Mouse (Mus musculus) urinary bladder, postnatal 25 days (tissue): ENCODE measurements at regions not wholly inside any gene's neighbourhood (a gene's known extent, or its start where the extent isn't known, plus 50 kb on each side); places are given as distances from the start of the nearest gene placed in this dataset.

ENCODE experiments used
- DNase-seq: peaks from one replicate; pipeline ENCODE4 v3.0.0; 2022; ENCODE audit warnings: low spot score

DNA sequence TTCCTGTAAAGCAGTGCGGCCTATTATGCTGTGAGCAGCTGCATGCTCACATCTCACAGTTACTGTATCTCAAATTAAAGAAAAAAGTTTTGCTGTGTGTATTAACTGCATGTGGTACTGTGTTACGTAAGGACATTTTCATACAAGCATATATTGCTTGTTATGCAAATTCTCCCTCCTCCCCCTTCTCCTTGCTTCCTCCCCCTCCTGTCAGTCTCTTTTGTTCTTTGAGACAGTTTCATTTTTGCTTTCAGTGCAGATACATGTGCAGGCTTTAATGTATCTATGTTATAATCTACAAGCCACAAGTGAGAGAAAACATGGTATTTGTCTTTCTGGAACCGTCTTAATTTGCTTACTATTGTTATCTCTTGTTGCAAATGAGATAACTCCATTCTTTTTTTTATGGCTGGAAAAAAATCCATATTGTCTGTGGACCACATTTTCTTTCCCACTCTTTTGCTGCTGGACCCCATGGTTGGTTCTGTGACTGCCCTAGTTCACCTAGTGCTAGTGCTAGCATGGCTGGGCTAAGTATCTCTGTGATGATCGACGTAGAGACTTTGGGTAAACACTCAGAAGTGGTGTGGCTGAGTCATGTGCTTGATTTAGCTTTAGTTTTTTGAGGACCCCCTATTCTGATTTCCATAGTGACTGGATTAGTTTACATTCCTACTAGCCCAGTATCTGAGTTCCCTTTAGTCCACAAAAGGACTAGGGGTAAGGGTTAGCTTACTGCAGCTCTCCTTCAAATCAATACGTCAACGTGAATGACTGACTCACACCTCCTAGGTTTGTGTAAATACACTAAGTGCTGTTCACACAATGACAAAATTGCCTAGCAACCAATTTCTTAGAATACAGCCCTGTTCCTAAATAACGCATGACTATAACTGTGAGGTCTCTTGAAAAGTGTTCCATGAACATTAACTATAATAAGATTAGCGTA, 158.1 kb downstream of the Icos start:
- DNase-seq, result no peak

DNA sequence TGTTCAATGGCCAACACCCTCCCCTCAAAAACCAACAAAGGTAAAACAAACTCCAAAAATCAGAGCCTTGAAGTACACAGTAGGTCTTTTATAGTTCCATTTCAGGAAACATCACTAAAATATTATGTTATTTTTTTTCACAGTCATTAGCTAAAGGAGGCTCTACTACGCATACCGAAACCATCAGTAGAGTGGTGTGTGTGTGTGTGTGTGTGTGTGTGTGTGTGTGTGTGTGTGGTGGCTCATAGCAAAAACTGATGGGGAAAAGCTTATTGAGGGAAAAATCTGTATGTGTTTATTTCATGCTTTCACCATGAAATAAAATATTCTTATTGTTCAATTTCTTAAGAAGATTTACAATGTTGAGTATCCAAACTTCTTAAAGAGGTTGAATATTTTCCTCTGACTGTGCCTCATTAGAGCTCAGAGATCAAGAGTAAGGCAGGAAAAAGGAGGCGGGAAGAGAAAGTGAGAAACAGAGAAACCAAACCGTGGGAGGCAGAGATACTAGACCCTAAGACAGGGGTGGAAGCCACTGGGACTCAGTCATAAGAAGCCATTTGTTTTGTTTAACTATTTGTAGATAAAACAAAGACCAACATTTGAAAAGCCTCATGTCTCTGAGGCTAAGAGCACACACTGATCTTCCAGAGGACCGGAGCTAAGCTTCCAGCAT, 159.6 kb downstream of the Icos start:
- no peak for DNase-seq

GRCm38 (mm10) chr1:61137954-61138353, 160.2 kb downstream of the Icos start:
- no peak for DNase-seq

DNA sequence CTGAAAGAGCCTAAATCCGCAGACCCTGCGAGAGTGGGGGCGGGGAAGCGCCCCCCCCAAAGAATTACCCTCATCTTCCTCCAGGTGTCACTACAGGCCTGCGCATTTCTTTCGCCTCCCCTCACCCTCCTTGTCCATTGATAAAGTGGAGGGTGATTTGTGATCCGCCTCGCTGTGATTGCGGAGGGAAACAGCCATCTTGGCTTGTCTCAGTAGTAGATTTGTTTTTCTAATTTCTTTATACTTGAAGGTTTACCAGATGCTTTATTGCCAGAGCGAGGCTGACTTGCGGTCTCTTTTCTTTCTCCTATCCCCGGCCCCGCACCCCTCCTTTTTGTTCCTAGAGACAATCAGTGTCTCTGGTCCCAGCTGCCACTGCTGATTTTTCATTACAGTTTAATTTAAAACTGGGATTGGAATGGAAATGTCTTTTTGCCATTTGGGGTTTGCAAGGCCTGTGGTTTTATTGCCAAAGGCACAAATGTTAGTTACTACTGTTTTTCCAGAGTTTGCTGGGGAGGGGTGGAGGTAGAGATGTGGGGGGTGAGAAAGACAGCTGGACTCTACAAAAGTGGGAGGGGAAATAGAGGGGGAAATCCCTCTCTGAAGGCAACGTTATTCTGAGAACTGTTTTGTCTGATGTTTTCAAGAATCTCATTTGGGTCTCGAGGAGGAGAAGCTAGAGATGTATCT, 161.7 kb downstream of the Icos start:
- no peak for DNase-seq

DNA sequence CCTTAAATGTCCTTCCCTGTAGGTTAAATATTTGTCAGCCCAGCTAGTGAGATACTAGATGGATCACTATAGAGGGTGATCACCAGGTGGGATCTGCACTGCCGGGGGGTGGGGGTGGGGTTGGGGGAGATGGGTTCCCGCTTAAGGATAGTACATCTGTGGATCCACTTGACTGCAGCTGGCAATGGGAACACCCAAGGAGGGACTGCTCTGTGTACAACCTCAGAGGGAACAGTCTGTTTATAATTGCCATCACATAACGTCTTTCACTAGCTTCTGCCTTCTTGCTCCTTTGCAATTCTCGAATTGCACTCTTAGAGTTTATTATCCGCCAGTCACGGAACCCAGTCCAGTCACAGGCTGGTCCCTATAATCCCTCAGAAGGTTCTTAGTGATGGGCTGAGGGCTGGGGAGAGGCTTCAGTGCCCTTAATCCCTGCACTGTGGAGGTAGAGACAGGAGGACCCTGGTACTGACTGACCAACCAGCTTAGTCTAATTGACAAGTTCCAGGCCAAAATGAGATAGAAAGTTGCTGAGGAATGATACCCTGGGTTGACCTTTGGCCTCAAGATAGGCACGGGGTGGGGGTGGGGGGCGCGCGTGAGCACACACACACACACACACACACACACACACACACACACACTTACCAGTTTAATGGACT, 162.4 kb downstream of the Icos start:
- no peak for DNase-seq

- no peak for DNase-seq
Measured at GRCm38 (mm10) chr1:61140870-61141591, 163.3 kb downstream of the Icos start.

DNA sequence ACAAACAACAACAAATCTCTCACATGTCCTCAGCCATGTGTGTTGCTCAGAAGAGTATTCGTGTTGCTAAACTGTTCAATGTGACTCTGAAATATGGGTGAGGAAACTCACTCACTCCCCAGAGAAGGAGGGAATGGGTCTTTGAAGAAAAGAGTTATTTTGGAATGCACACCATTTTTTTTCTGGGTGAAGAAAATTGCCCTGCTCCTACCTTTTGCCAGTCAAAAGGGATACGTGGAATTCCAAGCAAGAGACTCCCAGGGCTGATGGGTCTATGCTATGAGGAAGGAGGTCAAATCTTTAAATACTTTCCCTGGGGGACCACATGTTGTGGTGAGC, 163.8 kb downstream of the Icos start:
- DNase-seq, result no peak

- no peak for DNase-seq
Measured at GRCm38 (mm10) chr1:61141952-61142351, 164.2 kb downstream of the Icos start.

DNA sequence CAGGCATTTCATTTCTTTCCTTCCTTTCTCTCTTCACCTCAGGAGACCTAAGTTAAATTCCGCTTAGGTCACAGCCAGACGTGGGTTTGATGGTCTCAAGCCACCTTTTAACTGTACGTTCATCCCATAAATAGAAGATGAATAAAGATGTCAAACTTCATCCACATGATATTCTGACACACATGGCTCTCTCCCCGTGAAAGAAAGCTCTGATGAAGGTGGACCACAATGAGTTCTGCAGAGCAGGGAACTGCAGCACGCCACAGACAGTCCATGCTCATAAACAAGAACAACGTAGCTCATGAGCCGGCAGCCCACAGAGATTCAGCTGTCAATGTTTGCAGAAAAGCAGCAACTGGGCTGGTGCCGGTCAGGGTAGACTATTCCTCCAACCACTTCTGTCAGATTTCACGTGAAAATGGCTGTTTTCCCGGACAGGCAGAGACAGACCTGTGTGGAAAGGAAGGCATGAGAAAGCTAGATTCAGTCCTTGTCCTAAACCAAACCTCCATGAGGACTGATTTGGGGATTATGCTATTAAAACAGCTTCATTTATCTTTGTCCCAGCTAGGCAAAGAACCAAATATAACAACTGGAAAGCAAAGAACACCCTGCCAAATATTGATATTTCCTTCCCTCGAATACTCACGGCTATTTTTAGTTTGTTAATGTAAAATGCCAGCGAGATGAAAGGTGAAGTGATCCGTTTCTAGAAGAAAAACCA, 165.5 kb downstream of the Icos start:
- no peak for DNase-seq

GRCm38 (mm10) chr1:61143754-61144066, 166.0 kb downstream of the Icos start:
- no peak for DNase-seq

- DNase-seq, result no peak
Measured at GRCm38 (mm10) chr1:61145013-61145412, 167.3 kb downstream of the Icos start.

DNA sequence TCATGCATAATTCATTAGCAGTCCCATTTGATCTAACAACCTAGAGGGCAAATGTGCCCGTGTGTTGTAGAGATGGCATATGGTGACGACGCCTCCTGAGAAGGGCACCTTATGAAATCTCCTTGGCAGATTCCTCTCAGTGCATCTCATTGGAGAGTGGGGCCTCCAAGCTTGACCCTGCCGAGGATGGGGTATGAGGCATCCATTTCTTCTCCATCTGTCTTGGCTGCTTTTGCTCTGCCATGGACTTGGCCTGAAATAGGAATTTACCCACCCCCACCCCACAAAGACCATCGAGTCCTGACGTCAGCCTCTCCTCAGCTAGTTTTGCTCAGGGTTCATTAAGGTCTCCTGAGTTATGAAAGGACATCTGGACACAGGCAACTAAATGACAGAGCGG, 167.8 kb downstream of the Icos start:
- no peak for DNase-seq

DNA sequence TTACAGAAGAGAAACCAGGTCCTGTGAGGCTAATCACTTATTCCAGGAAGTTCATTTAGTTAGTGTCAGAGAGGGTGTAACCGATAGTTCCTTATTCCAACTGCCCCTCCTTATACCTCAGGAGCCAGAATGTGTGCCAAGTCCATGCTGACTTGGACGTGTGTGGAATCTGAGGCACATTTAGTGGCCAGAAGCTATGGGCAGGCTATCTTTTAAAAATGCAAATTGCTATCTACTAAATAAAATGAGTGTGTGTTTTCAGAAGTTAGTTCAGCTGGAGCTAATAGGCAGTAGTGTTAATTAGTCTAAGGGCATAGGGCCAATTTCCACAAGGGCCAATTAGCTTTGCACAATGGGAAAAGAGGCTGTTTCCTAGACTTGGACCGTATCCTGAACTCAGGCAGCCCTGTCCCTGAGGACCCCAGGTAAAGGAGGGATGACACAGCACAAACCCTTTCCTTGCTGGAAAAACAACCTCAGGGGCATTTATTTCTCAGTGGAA, 168.5 kb downstream of the Icos start:
- no peak for DNase-seq

GRCm38 (mm10) chr1:61151742-61152141, 174.0 kb downstream of the Icos start:
- no peak for DNase-seq

DNA sequence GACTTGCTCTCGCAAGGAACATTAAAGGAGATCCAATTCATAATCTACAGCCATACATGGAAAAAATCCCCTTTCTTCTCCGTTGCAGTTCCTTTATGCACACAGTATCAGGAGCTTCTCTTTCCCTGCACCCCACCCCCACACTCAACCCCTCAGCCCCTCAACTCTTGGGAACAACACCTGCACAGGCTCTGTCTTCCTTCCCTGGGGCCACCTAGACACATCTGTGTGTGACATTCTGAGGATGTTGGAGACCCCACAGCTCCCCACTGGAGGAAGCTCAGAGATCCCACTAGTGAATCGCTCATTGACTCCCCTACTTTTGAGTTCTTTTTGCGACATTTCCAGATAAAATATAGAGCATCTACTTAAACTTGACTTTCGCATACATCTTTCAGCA, 174.4 kb downstream of the Icos start:
- no peak for DNase-seq

DNA sequence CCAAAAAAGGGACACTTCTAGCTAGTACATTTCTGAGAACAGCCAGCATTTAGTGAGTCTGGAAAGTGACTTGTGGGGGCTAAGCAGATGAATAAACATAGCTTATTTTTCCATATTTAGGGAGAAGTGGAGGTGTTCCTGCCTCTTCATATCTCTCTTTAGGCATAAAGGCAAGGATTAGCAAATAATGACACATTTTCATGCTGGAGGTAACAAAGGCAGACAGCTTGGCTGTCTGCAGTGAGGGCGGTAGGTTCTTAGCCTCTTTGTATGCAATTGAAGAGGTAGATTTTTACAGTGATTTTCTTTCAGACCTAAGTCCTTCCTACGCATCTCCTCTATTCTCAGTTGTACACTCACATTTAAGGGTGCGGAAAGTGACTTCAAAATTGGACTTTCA, 176.5 kb downstream of the Icos start:
- DNase-seq, result no peak

- DNase-seq, result no peak
Measured at GRCm38 (mm10) chr1:61157271-61157670, 179.5 kb downstream of the Icos start.

GRCm38 (mm10) chr1:61160505-61160904, 182.8 kb downstream of the Icos start:
- DNase-seq, result no peak

GRCm38 (mm10) chr1:61164271-61164670, 186.5 kb downstream of the Icos start:
- no peak for DNase-seq

DNA sequence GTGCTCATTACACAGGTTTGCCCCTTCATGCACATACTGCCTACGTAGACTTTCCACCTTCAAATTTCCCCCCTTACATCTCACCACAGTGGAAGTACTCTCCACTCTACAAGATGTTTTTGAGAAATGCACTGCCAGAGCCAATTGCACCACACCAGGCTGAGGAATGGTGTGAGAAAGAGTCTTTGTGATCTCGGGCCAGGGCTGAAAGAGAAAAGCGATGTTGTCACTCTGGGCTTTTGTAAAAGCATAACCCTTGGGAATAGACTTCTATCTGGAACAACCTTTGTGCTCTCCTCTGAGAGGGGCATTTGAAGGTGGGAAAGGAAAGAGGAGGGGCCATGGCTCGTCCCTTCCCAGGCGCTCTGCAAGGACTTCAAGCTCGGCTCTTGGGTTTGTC, 194.2 kb downstream of the Icos start:
- no peak for DNase-seq

DNA sequence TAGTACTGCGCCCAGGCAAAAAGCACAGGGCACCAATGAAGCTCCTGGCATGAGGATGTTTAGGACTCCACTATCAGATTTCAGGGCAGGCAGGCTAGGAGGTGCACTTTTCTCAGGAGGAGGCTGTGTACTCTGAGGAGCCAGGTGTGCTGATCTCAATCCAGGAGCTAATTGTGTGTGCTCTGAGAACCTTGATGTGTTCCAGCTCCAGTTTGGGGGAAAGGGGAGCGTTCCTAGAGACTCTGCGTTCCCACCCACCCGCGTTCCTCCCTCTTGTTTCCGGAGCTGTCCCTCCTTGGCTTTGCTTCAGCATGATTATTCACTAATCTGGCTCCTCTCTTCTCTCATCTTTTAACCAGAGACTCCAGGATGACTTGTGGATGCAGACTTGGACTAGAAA, 195.2 kb downstream of the Icos start:
- no peak for DNase-seq
